Mouse (Mus musculus) liver, postnatal 0 days (tissue): ENCODE data around the gene Nup98.

Experiments
- CTCF ChIP-seq: sonication (generic); IDR thresholded peaks from 2 replicates; pipeline ENCODE4 v1.5.1; 2016; ENCODE audit warnings: antibody characterized with exemption, low read depth
- EP300 ChIP-seq: IDR thresholded peaks from 2 replicates; pipeline ENCODE4 v1.6.1; 2016; ENCODE audit warnings: antibody characterized with exemption, low read depth, mild to moderate bottlenecking

DNA sequence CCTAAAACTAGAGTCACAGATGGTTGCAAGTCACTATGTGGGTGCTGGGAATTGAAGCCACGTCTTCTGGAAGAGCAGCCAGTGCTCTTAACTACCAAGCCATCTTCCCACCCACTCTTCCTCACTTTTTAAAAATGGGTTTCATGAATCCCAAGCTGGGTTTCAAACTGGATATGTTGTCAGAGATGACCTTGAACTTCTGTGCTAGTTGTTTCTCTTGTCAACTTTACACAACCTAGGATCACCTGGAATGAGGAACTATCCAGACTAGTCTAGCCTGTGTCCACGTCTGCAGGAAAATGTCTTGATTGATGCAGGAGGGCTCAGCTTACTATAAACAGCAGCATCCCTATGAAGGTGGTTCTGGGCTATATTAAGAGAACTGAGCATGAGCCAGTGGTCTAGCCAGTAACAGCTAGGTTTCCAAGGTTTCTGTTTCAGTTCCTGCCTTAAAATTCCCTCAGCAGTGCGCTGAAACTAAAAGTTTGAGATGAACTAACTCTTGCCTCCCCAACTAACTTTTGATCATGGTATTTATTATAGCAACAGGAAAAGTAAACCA, 5.6 kb downstream of the Nup98 start:
- TF ChIP-seq CTCF: no peak
- TF ChIP-seq EP300: no peak
